Mouse (Mus musculus): ENCODE measurements at regions not wholly inside any gene's neighbourhood (a gene's known extent, or its start where the extent isn't known, plus 50 kb on each side); places are given as distances from the start of the nearest gene placed in this dataset.

DNA sequence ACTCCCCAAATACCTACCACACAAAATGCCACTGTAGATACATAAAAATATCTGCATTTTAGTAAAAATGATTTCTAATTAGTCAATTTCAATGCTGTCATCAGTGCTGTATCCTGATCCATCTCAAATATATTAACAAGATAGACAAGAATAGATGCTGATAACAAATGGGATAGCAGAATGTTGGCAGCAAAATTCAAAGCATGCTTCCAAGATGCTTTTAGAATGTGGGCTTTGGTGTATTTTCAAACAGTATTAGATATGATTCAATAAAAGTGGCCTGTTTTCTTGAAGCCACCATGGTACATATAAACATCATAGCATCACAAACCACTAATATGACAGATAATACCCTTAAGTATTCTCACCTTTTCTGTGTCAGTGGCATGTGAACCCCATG, 597.6 kb downstream of the Cenpc1 start:
- no peak for DNase-seq (ENCODE audit: low spot score in 2 of 2)

- DNase-seq (ENCODE audit: low spot score in 2 of 2), result no peak
These were observed 598.2 kb downstream of the Cenpc1 start for GRCm38 (mm10) chr5:85467151-85467550.
